Mouse (Mus musculus): ENCODE results near the gene Pnkp. TPM values are rescaled to one million over a fixed set of nuclear protein-coding genes. Genes with fewer than 3 reads are reported as not detected.
A peak's percentile ranks its signal among the peaks of the same experiment; 100 is the strongest.
"Not testable (repeated sequence)": the region's sequence is repeated elsewhere in the genome, so short reads cannot be mapped to it uniquely, and the experiment has no call there.

Gene Pnkp
- total RNA-seq, 2 experiments from 2014 or later: 36.0 to 58.2 TPM

DNA sequence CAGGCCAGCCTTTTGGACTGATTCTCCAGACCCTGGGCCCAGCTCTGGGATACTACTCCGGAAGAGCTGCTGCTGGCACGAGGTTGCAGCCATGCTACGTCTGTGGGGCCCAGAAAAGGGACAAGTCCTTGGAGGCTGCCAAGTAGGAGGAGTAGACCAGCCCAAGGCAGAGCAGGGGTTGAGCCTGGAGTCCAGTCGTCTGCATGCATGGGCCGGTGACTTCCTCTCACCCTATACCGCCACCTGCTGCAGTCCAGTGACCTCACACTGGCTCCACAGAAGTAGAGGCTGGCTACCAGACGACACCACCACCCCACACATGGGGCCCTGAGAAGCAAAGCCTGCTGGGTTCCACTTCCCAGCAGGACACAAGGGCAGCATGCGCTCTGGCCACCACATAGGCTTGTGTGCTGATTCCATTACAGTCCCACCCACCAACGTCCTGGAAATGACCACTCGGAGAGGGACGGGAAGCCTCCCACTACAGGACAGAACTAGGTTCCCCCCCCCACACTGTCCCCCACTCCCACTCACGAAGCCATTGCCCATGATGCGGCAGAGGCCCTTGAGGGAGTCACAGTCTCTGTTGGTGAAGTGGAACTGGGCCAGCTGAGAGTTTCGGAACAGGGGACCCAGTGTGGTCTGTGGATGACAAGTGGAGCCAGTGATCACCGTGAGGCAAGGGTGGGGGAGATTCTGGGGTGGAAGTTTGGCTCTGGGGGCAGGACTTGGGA is 9.5 kb downstream of the Pnkp start:
- ATAC-seq (replicated peaks; ENCODE audit: low FRiP score, poor library complexity, severe bottlenecking): no peak

GRCm38 (mm10) chr7:44867010-44867702 is 10.2 kb downstream of the Pnkp start:
- ATAC-seq (replicated peaks; ENCODE audit: low FRiP score, poor library complexity, severe bottlenecking): no peak

GRCm38 (mm10) chr7:44867802-44868201 is 10.9 kb downstream of the Pnkp start:
- no peak for ATAC-seq (replicated peaks; ENCODE audit: low FRiP score, poor library complexity, severe bottlenecking)

DNA sequence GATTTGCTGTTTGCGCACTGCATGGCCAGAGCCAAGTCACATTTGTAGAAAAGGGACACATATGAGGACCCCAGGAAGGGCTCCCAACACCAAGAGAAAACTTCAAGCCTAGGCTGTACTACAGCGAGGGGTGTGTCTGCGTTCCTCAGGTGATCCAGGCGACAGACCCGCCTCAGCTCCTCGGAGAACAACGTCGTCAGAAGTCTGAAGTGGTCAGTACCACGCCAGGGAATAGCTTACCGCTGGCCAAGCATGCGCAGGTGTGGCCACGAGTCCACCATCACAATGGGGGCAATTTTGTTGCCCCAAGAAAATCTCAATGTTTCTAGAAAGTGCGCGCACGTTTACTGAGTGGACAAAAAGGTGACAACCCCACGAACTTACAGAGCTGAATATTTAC is 11.5 kb downstream of the Pnkp start:
- no peak for ATAC-seq (replicated peaks; ENCODE audit: low FRiP score, poor library complexity, severe bottlenecking)

DNA sequence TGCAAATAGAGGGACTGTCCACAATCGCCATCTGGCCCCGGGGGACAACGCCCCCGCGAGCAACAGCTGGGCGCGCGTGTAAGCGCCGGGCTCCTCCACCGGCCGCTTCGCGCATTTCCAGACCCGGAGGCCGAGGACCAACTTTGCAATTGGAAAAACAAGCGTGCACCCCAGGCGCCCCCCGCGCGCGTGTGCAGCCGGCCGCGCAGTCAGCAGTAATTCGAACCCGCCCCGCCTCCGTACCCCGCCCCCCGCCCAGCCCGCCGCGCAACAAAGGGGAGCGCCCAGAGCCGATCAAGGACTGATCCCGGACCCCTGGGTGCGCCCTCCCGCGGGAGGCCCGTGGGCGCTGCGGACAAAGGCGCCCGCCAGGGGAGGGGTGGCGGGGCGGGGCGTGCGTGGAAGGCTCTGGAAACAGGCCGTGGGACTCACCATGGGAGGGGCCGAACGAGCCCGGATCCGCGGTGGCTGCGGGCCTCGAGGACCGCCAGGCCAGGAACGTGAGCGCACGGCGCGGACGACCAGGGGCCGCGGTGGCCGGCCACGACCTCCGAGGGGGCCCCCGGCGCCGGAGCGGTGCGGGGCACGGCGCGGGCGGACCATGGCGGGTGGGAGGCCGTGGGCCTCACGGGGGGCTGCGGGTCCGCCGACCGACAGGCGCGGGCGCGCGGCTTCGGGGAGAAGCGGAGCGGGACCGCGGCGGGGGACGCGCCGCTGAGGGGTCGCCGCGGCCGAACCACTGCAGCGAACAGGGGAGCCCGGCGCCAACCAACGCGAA is 12.2 kb downstream of the Pnkp start:
- no peak for ATAC-seq (replicated peaks; ENCODE audit: low FRiP score, poor library complexity, severe bottlenecking)

DNA sequence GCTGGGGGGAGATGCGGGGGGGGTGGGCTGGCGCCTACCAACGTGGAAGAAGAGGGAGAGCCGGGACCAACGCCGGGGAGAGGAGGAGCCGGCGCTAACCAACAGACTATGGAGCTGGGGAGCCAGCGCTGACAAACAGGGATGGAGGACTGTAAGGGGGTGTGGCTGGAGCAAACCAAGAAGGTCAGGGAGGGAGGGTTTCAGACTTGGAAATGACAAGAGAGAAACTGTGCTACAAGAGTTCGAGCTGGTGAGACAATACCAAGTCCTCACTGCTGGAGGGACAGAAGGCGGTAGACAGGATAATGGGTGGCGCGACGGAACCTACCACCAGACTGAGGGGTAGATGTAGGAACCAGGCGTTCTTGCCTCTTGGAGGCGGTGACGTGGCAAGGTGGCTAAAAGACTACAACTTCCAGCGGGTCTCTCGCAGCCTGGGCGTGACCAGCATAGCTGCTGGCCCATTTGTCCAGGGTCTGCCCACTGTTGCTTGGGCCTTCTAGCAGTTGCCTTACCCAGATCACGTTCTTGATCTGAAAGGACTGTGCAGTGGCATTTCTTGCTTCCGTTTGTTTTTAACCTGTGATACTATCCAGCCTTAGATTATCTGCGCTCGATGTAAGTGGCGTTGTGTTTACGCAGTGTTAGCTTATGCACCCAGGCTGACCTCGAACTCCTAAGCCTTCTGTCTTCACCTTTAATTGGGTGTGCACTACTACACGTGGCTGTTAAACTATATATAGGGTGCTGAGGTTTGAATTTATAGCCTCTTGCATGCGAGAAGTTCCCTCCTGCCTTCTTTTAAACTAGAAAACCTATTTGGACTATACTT is 13.0 kb downstream of the Pnkp start, which contains the start of gene Ptov1:
Ptov1 (minus strand) TSS at position 92 of the 832 bp plus-strand sequence.
- peak; percentile 73 for ATAC-seq (replicated peaks; ENCODE audit: low FRiP score, poor library complexity, severe bottlenecking)

GRCm38 (mm10) chr7:44870614-44871013 is 13.7 kb downstream of the Pnkp start:
- no peak for ATAC-seq (replicated peaks; ENCODE audit: low FRiP score, poor library complexity, severe bottlenecking)

DNA sequence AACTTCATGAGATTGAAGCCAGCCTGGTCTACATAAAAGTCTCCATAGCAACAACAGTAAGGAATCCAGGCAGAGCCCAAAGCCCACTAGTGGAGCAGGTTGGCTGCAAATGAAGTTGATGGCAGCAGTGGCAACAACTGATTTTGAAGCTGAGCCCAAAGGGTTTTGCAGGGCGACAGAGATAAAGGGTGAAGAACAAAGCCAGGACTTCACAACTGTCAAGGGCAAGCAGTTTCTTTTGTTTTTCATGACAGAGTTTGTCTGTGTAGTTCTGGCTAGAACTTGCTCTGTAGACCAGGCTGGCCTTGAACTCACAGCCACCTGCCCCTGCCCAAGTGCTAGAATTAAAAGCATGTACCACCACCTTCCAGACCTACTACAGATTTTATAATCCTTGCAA is 14.2 kb downstream of the Pnkp start:
- ATAC-seq (replicated peaks; ENCODE audit: low FRiP score, poor library complexity, severe bottlenecking): no peak

DNA sequence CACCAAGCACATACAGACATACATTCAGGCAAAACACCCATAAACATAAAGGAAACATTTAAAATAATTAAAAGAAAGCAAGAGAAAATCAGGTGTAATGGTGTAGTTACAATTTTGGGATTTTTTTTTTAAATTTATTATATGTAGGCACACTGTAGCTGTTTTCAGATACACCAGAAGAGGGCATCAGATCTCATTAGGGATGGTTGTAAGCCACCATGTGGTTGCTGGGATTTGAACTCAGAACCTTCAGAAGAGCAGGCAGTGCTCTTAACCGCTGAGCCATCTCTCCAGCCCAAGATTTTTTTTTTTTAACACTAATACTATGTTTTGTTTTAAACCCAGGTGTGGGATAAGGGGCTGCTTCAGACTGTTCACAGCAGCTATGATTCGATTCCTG is 14.8 kb downstream of the Pnkp start:
- ATAC-seq (replicated peaks; ENCODE audit: low FRiP score, poor library complexity, severe bottlenecking): not testable (repeated sequence)

- ATAC-seq (replicated peaks; ENCODE audit: low FRiP score, poor library complexity, severe bottlenecking): no peak
Measured at GRCm38 (mm10) chr7:44877833-44878232, 20.9 kb downstream of the Pnkp start.

- ATAC-seq (replicated peaks; ENCODE audit: low FRiP score, poor library complexity, severe bottlenecking): no peak
Measured at GRCm38 (mm10) chr7:44883036-44883435, 26.1 kb downstream of the Pnkp start.

GRCm38 (mm10) chr7:44884637-44885036 is 27.7 kb downstream of the Pnkp start:
- no peak for ATAC-seq (replicated peaks; ENCODE audit: low FRiP score, poor library complexity, severe bottlenecking)

DNA sequence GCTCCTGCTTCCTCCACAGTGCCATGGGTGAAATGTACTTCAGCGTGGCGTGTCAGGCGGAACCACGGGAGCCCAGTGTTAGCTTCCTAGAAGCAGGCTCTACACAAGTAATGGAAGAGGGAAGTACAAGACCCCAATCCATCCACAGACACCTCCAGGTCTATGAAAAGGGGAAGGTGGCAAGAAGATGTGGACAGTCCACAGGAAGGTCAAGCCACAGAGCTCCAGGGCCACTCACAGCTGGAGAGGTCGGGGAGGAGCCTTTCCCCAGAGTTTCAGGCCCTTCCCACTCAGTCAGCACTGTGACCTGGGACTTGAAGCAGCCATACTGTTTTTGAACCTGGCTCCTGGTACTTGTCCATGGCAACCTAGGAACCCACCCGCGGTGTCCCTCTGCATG is 30.0 kb downstream of the Pnkp start:
- no peak for ATAC-seq (replicated peaks; ENCODE audit: low FRiP score, poor library complexity, severe bottlenecking)

DNA sequence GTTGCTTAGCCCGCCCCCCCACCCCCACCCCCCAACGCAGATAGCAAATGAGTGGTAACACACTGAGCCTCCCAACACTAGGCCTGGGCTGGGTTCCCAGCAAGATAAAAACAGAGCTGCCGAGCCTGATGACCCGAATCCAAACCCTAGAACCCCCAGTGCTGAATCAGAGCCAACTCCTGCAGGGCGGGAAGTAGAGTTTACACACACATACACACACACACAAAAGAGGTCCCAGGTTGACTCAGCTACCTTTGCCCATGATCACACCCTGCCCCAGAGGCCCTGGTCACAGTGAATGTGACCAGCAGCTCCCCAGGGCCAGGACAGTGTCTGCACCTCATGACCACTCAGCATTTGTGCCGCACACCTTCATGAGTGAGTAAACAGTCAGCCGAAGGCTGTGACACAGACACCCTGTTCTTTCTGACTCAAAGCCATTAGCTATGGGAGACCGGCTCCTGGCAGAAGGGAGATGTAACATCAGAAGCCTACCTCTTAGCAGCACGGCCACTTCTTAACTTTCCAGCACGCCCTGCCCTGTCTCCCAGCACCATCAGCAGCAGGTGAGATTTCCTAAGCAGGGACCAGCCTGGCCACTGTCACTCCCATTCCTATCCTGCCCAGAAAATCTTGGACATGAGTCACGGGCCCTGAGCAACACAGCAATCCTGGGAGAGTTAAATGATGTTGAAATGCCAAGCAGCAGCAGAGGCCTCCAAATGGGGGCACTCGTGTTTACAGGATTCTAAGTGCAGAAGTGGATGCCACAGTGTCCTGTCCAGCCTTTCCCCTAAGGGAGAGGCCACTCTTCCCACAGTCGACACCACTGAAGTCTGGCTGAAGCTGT is 31.5 kb downstream of the Pnkp start:
- ATAC-seq (replicated peaks; ENCODE audit: low FRiP score, poor library complexity, severe bottlenecking): no peak

DNA sequence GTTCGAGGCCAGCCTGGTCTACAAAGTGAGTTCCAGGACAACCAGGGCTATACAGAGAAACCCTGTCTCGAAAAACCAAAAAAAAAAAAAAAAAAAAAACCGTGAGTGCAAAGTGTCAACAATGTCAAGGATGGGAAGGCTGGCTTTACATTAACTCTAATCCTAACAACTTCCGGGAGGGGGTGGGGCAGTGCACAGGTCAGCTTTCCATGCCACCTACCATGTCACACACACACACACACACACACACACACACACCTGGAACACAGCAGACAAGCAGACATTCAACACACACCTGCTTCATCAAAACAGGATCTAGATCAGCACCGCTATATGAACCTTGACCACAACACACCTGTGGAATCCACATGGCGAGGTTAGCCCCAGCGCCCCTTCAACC is 33.2 kb downstream of the Pnkp start:
- ATAC-seq (replicated peaks; ENCODE audit: low FRiP score, poor library complexity, severe bottlenecking): no peak

DNA sequence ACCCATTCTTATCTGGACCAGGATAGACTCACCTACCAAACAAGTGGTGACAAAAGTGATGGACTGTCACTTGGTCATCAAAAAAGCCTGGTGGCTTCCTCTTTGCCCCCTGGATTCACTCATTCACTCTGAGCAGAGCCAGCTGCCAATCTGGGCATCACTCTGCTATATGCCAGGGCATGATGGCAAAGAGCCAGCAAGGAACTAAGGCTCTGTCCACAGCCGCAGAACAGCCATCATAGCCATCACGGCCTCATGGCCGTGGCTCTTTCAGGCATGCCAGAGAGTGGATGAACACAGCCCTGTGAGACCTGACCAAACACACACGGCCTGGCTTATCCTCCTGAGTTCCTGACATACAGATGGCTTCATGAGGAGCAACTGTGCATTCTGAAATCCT is 33.8 kb downstream of the Pnkp start:
- ATAC-seq (replicated peaks; ENCODE audit: low FRiP score, poor library complexity, severe bottlenecking): no peak

- 0 out of 2 replicates have a peak, but pooled peaks have one; percentile 13 for ATAC-seq (replicated peaks; ENCODE audit: low FRiP score, poor library complexity, severe bottlenecking)
Measured at GRCm38 (mm10) chr7:44891611-44892010, 34.7 kb downstream of the Pnkp start.

DNA sequence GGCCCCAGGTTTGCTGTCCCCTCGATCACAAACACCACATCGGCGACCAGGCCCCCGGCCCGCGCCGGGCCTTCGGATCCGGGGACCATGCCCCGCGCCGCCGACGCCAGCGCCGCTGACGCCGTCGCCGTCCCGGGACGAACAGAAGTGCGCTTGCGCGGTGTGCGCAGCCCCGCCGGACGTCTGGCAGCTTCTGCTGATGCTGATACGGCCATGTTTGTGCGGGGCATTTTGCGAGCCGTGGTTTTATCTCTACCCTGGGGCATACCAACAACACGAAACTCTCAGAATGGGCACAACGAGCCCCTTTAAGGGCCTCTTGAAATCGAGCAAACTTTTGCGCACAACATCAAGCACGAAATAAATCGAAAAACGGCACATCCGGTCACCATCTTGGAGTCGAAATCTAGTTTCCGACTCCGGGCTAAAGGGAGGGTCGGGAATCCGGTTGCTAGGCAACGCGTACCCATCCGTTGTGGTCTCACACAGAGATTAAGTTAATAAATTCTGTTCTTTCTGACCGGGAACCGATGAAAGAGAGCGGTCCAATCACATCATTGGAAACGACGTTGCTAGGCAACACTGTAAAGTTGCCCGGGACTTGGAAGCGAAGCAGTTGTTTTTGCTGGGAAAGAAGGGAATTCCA is 35.5 kb downstream of the Pnkp start, which contains the start of gene Med25:
Med25 (minus strand) TSS at position 437 of the 646 bp plus-strand sequence.
- ATAC-seq (replicated peaks; ENCODE audit: low FRiP score, poor library complexity, severe bottlenecking): peak; percentile 85

Data from erythroid progenitor cell, adult 5-6 weeks (primary cell).